Mouse (Mus musculus): ENCODE measurements around the gene Il27.

Il27 gene

DNA sequence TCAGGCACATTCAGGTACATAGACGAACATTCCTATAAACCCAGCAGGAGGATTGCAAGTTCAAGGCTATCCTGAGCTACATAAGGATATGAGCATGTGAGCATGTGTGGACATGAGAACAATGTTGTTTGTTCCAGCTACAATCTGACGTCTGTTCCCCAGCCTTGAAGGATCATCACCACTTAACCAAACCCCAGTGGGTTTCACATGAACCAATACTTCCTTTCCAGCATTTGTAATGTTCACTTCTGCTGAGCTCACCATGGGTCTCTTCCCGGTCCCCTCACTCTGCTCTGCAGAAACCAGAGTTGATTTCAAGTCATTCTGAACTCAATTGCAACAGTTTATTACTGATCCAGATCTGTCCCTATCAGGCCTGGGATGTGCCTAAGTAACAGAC, 7.9 kb upstream of the Il27 start:
- DNase-seq: no peak

DNA sequence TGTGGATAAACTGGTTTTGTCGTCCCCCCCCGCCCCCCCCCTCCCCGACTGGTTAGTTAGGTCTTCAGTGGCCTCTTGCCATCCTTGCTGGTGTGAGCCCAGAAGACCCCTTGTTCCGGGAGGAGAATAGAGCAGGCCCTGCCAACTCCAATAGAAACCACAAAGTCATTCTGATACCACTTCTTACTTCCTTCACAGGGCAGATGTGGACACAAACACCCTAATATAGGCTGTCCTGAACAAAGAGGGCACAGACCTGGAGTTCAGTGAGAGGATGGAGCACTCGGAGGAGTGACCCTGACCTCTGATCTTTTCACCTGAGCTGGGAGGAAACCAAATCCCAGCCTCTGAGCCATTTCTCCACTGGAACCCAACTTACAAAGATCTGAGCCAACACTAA, 7.2 kb upstream of the Il27 start:
- no peak for DNase-seq

DNA sequence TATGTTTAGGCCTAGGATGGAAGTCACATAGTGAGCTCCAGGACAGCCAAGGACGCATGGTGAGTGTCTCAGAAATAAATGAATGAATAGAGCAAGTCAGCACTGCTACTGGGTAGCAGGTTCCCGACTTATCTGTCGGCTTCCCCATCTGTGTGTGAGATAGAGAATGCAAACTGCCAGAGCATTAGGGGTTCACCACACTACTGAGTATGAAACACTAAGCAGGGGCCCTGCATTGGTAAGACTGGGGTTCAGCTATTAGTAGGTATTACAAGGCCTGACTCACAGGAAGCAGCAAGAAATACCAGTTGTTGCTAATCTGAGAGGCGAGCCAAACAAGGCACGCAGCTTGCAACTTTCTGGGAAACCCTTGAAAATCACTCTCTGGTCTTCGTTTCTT, 4.2 kb upstream of the Il27 start:
- DNase-seq: no peak

DNA sequence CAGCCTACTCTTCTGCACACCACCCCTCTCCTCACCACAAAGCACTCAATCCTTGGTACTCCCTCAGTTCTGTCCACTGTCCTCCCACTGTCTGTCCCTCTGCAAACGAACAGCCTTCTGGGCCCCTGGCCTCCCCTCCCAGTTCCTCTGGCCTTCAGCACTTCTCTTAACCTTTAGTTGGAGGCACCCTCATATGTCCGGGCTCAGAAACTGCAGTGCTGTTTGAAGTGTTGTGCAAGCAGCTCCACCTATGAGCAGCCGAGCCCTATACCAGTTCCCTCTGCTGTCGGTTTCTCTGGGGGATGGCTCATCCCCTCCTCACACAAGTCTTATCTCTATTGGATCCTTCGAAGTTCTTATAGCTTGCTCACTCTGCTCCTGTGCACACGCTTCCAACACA, 1.7 kb upstream of the Il27 start:
- DNase-seq: no peak

DNA sequence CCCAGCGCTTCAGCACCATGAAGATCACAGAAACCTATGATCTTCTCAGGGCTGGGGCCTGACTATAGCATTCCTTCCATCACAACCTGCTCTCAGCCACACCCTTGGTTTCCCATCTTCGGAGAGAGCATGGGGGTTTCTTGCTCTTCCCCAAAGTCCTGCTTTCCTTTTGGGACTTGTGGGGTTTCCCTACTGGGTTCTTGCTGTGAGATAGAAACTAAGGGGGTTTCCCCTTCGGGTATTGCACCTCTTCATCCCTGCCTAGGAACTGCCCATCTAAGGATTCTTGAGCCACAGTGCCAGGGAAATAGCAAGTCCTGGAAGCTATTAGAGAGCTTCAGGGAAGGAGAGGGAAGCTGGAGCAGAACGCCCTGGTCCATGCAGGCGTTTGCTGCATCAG, 1.1 kb upstream of the Il27 start:
- no peak for DNase-seq

DNA sequence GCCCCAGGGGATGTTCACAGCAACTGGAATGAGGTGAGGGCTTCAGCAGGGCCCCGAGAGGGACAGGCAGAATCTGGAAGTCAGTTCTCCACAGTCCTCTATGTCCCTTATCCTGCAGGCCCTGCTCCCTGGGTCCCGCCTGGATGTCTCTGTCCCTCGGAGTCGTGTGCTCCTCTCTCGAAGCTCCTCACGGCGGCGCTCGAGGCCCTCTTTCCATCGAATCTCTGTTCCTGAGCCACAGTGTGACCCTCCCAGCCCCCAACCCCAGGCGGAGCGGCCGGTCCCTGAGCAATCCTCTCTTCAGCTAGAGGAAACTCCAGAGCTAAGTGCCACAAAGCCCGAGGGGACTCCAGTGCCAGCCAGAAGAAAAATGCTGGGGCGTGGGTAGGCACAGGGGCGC, 7.0 kb downstream of the Il27 start:
- no peak for DNase-seq

DNA sequence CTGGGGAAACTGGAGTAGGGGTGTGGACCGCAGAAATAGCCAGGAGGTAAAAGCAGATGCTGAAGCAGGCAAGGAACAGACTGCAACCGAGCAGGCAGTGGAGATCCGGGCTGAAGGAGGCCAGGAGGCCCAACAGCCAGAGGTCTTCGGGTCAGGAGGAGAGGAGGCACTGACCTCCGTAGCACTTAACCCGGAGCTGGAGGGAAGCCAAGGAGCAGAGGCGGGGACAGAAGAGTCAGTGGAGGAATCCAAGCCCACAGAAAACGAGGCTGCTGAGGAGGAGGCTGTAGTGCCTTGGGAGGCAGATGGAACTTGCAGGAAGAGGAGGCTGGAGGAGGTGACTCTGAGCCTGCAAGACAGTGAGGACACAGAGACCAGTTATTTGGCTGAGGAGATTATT, 7.9 kb downstream of the Il27 start:
- DNase-seq: no peak

DNA sequence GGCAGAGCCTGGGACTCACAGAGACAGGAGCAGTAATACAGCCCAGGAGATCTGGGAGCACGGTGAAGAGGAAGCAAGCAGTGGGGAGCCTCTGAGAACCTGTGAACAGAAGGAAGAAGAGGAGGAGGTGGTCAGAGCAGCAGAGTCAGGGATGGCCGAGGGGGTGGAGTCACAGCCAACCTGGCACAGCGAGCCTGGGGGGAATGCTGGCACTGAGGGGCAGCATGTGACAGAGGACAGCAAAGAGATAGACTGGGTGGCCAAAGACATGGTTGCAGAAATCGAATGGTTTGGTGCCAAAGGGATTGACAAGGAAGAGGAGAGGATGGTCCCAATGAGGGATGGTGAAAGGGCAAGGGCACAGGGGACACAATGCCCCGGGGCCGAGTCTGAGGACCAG, 9.0 kb downstream of the Il27 start, which contains the start of gene Cln3:
TSS of gene Cln3 (minus strand) at position 101 of the 400 bp plus-strand sequence.
- no peak for DNase-seq

DNA sequence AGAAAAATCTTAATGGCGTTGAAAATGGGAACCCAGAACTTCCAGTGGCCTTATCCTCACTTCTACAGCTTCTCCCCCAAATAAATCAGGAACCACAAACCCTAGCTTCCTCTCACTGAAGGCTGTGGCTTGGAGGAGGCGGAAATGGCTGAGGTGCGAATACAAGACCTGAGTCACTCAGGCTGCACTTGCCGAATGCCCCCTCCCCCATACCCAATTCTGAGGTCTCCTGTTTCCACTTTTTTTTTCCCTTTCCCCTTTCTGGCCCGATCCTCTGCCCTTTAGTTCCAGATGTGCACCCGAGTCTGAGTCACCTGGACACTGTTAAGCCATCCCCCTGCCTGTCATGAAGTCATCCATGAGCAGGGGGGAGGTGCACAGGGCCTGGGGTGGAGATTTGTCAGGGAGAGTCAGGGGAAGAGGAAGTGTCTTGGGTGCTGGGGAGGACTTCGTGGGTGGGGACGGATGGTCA, 10.2 kb downstream of the Il27 start, which contains the start of gene Apobr:
TSS of gene Apobr (plus strand) at position 437 of the 472 bp plus-strand sequence.
- peak; percentile 61 for DNase-seq

DNA sequence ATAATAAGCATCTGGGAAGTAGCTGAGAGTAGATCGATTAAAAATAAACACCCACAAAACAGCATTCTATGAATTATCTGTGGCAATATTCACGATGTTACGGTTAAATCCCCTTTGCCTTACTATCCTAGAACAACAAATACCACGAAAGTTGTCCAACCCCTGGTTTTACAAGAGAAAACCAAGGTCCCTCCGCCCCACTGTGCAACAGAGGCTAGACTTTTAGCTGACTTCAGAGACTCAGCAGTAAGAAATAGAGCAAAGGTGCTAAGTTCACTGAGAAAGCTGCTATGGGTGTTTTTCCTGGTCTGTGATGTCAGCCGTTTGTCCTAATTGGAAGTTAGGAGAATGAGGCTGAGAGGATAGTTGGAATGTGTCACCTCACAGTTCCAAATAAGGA, 11.0 kb downstream of the Il27 start:
- peak; percentile 25 for DNase-seq

DNA sequence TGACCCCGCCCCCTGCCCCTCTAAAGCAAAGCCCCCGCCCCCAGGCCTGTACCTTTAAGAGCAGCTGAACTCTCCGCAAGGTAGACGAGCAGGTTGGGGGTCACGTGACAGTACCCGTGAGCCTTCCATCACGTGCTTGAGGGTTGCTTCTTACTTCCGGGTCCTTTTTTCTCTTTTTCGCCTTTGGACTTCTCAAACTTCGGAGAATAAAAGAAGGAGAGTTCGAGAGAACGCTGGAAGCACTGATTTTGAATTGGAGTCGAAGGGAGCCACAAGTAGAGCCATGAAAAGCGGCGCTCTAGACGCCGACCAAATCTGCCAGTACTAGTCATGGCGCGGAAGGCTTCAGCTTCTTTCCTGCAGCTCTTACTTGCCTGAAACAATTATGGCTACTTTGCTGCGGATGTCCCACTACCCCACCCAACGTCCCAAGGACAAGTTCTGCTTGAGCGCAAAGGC, 11.5 kb downstream of the Il27 start:
- peak; percentile 83 for DNase-seq

DNA sequence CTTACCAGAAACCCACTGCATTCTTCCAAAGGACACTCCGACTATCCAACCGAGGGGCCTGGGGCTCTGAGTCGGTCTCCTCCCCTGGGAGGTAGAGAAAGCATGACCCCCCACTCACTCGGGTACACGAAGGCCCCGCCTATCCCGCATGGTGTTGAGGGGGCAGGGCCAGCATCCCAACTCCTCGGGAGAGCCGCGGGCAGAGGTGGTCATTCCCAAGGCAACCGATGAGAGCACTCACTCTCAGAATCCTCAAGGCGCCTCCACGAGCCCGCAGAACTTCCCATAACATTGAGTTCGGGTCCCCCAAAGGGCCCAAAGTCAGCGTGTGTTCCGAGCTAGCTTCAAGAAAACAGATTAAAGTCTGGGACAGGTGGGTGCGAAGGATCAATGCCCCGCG, 12.0 kb downstream of the Il27 start:
- DNase-seq: no peak

DNA sequence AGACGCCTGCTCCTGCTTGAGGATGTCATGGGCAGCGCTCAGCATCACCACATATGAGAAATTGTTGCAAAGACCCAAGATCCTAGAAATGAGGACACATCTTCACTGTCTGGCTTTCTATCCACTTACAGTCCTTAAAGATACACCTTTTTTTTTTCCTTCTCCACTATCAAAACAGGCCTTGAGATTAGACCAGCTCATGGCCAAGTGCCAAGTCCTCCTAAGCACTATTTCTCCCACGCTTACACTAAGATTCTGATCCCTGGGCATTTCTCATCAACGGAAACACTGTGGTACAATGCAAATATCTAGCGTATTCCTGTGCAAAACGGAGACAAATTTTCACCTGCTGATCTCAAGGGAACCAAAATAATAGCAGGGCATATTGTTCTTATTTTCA, 13.1 kb downstream of the Il27 start:
- no peak for DNase-seq

DNA sequence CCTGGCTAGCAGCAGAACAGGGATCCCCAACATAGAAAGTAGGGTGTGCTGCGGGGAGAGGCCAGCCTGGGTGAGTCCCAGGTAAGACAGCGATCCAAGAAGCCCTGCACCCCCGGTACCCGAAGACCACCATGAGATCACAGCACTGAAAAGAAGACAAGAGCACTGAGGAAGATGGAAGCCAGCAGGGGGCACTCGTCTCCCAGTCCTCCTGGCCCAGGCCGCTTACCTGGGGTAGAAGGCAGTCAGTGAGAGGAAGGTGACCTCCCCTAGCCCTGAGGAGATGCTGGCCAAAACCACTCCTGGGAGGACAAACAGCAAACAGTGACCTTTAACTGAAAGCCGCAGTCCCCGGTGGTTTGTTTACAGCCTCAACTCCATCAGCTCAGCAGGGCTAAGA, 15.6 kb downstream of the Il27 start:
- DNase-seq: peak; percentile 64

DNA sequence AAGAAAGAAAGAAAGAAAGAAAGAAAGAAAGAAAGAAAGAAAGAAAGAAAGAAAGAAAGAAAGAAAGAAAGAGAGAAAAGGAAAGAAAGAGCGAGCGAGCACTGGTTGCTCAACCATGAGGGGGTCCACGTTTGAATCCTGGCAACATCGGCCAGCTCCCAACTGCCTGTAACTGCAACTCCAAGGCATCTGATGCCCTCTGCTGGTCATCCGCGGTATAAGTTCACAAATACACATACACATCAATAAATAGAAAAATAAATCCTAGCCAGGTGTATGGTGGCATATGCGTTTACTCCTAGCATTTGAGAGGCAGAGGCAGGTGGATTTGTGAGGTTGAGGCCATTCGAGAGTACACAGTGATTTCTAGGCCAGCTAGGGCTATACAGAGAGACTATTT, 17.8 kb downstream of the Il27 start:
- peak; percentile 62 for DNase-seq

DNA sequence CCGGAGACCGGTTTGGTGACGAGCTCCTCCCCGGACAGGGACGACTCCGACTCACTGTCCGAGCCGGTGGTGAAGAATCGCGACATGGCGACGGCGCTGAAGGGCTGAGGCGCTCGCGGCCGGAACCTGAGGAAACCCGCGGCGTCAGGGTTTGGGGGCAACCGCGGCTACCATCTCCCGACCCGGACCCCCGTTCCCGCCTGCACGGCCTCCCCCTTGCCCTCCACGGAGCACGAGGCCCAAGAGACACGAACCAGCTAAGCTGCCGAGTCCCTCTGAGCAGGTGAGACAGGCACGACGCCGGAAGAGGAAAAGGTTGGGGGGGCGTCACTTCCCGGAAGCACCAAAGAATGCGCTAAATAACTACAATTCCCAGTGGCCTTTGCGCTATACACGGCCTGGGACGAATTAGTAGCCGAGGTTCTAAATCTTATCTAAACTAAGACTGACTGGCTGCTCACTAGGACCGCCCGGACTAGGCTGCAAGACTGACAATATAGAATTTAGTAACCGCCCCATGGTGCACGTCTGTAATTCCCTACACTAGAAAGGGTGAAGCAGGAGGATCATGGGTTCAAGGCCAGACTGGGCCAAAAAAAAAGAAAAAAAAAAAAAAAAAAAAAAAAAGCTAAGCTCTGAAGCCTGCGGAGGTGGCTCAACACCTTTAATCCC, 28.5 kb downstream of the Il27 start, which contains the start of gene Eif3c:
TSS of gene Eif3c (minus strand) at position 318 of the 672 bp plus-strand sequence.
- peak; percentile 83 for DNase-seq

DNA sequence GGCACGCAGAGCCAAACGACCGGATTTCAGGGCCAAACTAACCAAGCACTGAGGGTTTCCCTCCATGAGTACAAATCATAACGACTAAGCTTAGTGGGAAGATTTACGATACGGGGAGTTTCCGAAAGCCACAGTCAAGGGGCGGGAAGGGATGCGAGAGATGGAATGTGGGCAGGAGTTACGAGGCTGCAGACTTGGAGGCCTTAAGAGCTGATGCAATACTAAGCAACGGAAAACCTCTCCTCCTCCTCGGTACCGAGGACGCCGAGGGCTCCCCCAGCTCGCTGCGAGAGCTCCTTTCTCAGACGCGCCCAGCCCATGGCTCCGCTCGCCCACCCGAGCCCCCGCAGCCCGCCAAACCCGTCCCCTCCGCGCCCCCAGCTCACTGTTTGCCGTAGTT, 29.0 kb downstream of the Il27 start:
- DNase-seq: no peak

DNA sequence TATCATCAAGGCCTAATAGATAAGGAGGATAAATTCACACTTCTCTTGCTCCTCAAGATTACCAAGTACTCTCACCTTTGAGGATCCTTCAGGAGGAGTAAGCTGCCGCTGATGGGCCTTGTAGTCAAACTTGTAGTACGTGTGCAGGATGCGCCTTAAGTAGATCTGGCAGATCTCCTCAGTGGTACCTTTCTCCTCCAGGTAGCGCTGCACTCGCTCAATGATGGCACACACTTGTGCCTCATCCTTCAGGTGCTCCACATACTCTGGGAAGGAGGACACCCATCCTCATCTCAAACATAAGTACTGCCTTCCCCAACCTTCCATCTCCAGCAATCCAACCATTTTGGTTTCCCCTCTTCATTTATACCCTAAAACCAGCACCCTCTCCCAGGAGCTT, 38.1 kb downstream of the Il27 start:
- DNase-seq: no peak

DNA sequence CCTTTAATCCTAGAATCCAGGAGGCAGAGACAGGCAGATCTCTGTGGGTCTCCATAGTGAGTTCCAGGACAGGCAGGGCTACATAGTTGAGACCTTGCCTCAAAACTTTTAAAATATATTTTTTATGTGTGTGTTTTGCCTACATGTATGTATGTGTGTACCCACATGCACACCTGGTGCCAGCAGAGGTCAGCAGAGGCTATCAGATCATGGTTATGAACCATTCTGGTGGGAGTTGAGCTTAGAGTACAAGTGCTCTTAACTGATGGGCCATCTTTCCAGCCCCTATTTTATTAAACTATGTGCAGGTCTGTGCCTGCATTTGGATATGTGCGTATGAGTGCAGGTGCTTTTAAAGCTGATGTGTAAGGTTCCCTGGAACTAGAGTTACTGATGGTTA, 39.9 kb downstream of the Il27 start:
- peak; percentile 18 for DNase-seq

DNA sequence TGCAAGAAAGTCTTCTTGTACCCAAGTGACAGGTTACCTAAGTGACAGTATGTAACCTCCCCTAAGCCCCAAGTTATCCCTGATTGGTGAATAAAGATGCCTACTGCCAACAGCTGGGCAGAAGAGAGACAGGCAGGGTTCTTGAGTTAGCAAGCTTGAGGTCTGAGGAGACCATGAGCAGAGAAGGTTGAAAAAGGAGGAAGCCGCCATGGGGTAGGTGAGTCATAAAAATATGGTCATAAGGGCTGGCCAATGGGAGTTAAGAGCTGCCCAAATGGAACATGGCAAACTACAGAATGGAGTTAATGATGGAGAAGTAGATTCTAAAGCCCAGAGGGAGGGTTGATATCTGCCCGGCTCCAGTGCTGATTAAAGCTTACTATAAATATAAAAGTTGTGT, 49.1 kb downstream of the Il27 start:
- DNase-seq: no peak

DNA sequence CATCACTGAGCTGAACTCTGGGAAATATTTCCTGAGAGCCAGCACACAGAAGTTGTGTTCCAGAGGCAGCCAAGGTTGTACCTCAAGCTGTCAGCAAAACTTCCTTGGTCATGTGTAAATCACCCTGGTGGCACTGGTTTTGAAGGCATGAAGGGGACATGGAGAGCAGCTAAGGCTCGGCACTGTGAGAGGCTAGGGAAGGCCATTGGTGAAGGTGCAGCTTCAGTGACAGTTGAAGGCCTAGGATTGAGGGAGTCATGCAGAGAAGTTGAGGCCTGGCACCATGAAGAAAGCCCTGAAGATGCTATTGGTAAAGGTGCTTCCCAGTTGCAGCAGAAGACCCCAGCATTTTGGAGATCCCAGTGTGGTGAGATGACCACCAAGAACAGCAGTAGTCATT, 53.1 kb downstream of the Il27 start:
- no peak for DNase-seq

Data from thymus, postnatal 25 days (tissue).